Mouse (Mus musculus) bone marrow macrophage, adult 2 months (primary cell): ENCODE results near the gene Nup160. TPM values are rescaled to one million over a fixed set of nuclear protein-coding genes. Genes with fewer than 3 reads are reported as not detected.

Experiments
- H3K27ac ChIP-seq: 2 replicates; pipeline ENCODE4 v1.5.1; 2012; ENCODE audit warnings: low read depth, low read length; ENCODE audit not compliant: insufficient read depth
- H3K4me1 ChIP-seq: 2 replicates; pipeline ENCODE4 v1.6.1; 2012; ENCODE audit warnings: low read length; ENCODE audit not compliant: control insufficient read depth, insufficient read depth
- H3K4me3 ChIP-seq: 2 replicates; pipeline ENCODE4 v1.5.1; 2012; ENCODE audit warnings: mild to moderate bottlenecking, low read length, moderate library complexity; ENCODE audit not compliant: insufficient read depth
- CTCF ChIP-seq: IDR thresholded peaks from 2 replicates; pipeline ENCODE4 v1.5.1; 2012; ENCODE audit warnings: low read depth, mild to moderate bottlenecking, low read length, moderate library complexity
- POLR2A ChIP-seq: IDR thresholded peaks from 2 replicates; pipeline ENCODE4 v1.6.1; 2012; ENCODE audit warnings: mild to moderate bottlenecking, low read depth, low read length, borderline replicate concordance
- polyA plus RNA-seq: library from polyadenylated mRNA; stranded (reverse); fragments of >200 nt; gene quantifications from 2 replicates; pipeline ENCODE4 v1.2.4, GENCODE M21; 2012; ENCODE audit not compliant: missing spikeins, insufficient read depth, insufficient read length

The Nup160 gene
- polyA plus RNA-seq, 1 experiment = 21.9 TPM

DNA sequence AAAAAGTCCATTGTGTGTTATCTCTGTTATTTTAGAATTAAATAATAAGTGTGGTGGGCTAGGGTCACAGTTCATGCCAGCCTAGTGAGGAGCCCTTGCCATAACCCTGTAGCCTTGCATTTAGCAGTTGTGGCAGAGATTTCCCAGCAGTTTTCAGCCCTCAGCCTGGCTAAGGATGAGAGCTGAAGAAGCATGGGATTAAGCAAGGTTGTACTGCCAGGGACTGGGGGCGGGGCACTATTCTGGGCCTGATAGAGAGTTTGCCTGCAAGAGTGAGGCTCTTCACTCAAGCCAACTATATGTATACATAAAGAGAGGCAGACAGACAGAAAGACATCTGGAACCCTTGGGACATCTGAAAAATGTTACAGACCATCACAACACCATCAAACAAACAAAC lies 18.0 kb upstream of the Nup160 start:
- H3K4me3 ChIP-seq = no peak overlapping the region
- H3K27ac ChIP-seq = no peak overlapping the region
- no peak for TF ChIP-seq CTCF
- TF ChIP-seq POLR2A = no peak
- peaks cover 10% of the 10 kb centered on the region for H3K4me1 ChIP-seq

DNA sequence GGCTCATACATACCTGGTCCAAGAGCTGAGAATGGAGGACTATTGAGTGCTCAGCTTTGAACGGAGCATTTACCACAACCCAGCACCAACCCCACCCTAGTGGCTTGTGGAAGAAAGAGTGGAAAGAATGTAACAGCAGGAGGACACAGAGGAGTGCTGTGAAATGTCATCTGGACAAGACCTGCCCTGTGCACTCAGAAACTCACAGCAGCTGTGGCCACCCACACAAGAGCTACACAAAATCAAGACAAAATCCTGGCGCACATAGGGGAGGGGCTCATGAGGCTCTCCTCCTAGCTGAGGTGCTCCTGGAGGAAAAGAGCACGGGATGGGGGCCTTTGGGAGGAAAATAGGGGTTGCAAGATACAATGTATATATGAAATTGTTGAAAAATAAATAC lies 17.4 kb upstream of the Nup160 start:
- TF ChIP-seq CTCF = no peak
- no peak for TF ChIP-seq POLR2A
- Histone ChIP-seq H3K4me3 (no peak overlapping the region), H3K4me1 (peaks cover 10% of the 10 kb centered on the region), H3K27ac (no peak overlapping the region)

- H3K4me3 ChIP-seq = no peak overlapping the region
Measured at GRCm38 (mm10) chr2:90660947-90661346, 16.1 kb upstream of the Nup160 start.

GRCm38 (mm10) chr2:90661426-90661825 lies 15.6 kb upstream of the Nup160 start:
- H3K4me3 ChIP-seq = no peak overlapping the region
- no peaks in the 10 kb centered on the region for H3K4me1 ChIP-seq
- TF ChIP-seq CTCF (no peak), POLR2A (no peak)
- H3K27ac ChIP-seq = no peak overlapping the region

More at GRCm38 (mm10) chr2:90660947-90661346, 16.1 kb upstream of the Nup160 start:
- no peak for TF ChIP-seq POLR2A
- no peak for TF ChIP-seq CTCF
- Histone ChIP-seq H3K4me1 (peaks cover 1% of the 10 kb centered on the region; the same call in 1 of the 2 replicates), H3K27ac (no peak overlapping the region)

- TF ChIP-seq CTCF = no peak
- no peak for TF ChIP-seq POLR2A
- Histone ChIP-seq H3K4me3 (no peak overlapping the region), H3K4me1 (peaks cover 8% of the 10 kb centered on the region), H3K27ac (no peak overlapping the region)
Measured at GRCm38 (mm10) chr2:90666591-90667387, 10.2 kb upstream of the Nup160 start.

GRCm38 (mm10) chr2:90667388-90668265 lies 9.4 kb upstream of the Nup160 start:
- no peak overlapping the region for H3K27ac ChIP-seq
- TF ChIP-seq POLR2A = no peak
- no peak for TF ChIP-seq CTCF
- H3K4me3 ChIP-seq = peak overlapping the region; percentile 0; the same call in 1 of the 2 replicates
- peaks cover 9% of the 10 kb centered on the region for H3K4me1 ChIP-seq

DNA sequence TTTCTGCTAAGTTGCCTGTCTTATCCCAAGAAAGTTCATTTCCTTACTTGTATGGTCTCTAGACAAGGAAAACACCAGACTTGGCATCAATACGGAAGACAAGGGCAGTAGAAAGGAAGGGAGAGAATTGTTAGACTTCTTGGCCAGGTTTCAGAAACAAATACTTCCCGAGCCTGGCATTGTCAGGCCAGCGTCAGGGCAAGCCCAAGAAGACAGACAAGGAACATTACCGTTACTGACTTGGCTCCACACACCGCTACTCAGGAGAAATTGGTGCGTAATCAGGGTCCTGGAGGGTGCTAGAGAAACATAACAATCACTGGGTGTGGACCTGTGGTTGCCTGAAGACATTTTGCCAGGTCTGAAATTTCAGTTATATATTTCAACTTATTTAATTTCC lies 6.7 kb upstream of the Nup160 start:
- no peak for TF ChIP-seq POLR2A
- Histone ChIP-seq H3K4me3 (no peak overlapping the region), H3K27ac (no peak overlapping the region), H3K4me1 (peaks cover 16% of the 10 kb centered on the region)

DNA sequence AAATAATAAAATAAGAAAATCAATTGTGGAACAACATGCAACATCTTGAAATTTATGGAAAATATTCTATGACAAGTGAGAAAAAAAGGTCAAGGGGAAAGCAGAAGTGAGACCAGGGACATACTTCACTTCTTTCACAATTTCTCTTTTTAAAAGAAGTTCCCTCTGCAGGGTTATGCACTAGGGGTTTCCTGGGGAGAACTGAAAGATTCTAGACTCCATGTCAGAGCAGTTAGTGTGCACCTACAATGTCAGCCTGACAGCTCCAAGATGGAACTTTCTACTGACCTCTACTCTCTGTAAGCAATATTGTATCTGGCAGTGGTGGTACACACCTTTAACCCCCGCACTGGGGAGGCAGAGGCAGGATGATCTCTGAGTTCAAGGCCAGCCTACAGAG lies 3.7 kb upstream of the Nup160 start:
- H3K4me1 ChIP-seq = peaks cover 9% of the 10 kb centered on the region
- TF ChIP-seq CTCF = no peak
- no peak for TF ChIP-seq POLR2A
- no peak overlapping the region for H3K4me3 ChIP-seq
- H3K27ac ChIP-seq = peak overlapping the region; percentile 64

GRCm38 (mm10) chr2:90674555-90674954 lies 2.5 kb upstream of the Nup160 start:
- Histone ChIP-seq H3K4me1 (peaks cover 8% of the 10 kb centered on the region), H3K4me3 (no peak overlapping the region), H3K27ac (no peak overlapping the region)
- TF ChIP-seq CTCF (no peak), POLR2A (no peak)

- H3K4me1 ChIP-seq = peaks cover 11% of the 10 kb centered on the region
- H3K27ac ChIP-seq = no peak overlapping the region
Measured at GRCm38 (mm10) chr2:90675488-90675887, 1.5 kb upstream of the Nup160 start.

More at GRCm38 (mm10) chr2:90675488-90675887, 1.5 kb upstream of the Nup160 start:
- TF ChIP-seq CTCF (no peak), POLR2A (no peak)
- H3K4me3 ChIP-seq = no peak overlapping the region
